ENCODE assay signal across 9 mouse cellular contexts in the genomic region with DNA sequence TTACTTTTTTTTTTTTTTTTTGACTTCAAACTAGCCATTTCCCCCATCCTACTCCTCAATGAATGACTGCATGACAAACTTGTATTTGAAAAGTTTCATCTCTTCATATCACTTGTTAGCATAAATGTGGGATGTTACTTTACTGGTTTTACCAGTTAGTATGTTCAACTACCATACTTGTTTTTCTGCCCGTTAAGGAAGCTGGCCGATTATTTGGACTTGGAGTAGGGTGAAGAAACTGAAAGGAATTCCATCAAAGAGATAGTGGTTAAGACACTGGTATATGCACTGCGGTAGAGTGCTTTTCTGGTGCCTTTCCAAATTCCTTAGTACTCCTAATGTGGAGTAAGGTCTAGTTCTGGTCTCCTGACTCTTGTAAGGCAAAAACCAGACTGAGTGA. TPM values are rescaled to one million over a fixed set of nuclear protein-coding genes. Genes with fewer than 3 reads are reported as not detected.
DNase-seq lines count a peak whose midpoint lies in the region; ATAC-seq and TF ChIP-seq lines count a peak whose summit lies in the region.
"Had no signal": no experiment of that assay in that cellular context is flagged by ENCODE, and none has a peak within 500 bp of the region (broad histone marks: within the 10 kb centered on the region; RNA-seq: fewer than 3 reads in every experiment).

No protein-coding gene starts in this region.

- H3K27me3 ChIP-seq in heart, adult 2 months (ENCODE audit: control insufficient read depth, insufficient read depth, low read length): no peaks in the 10 kb centered on the region
- peaks cover 3% of the 10 kb centered on the region; the same call in 1 of the 2 replicates for H3K27me3 ChIP-seq in liver, embryonic 15.5 days
- H3K27me3 ChIP-seq in liver, embryonic 11.5 days (replicated peaks; ENCODE audit: control insufficient read depth, insufficient read depth, low read length): 0 out of 2 replicates have a peak, but pooled peaks cover 3% of the 10 kb centered on the region
- no peaks in the 10 kb centered on the region for H3K27me3 ChIP-seq in myocyte (ENCODE audit: control insufficient read depth, insufficient read depth, insufficient read length)
- H3K27me3 ChIP-seq: CH12.LX had no signal

- intact Hi-C loops in heart, adult 2 months (cut with DNase I): loop anchor here (2.0 to 5.0 kb wide), 2 partner anchors 39 to 168 kb away; a partner anchor contains a TSS
- intact Hi-C loops in heart, postnatal 14 days (cut with DNase I): no loop called here

- H3K4me3 ChIP-seq in heart, adult 2 months: peak overlapping the region; percentile 80
- no peak overlapping the region for H3K4me3 ChIP-seq in liver, embryonic 15.5 days (replicated peaks)
- H3K4me3 ChIP-seq in liver, embryonic 11.5 days (ENCODE audit: low read depth, low read length): no peak overlapping the region
- peak overlapping the region; percentile 76 for H3K4me3 ChIP-seq in myocyte

- H3K9ac ChIP-seq in heart, adult 2 months (ENCODE audit: low read depth, low read length): no peak overlapping the region
- H3K9ac ChIP-seq in liver, embryonic 15.5 days: no peak overlapping the region
- no peak overlapping the region for H3K9ac ChIP-seq in liver, embryonic 11.5 days (ENCODE audit: low read depth, low read length)

- 78% methylated on average over 3 of the region's 3 CpGs for WGBS in heart, adult 2 months
- 80% methylated on average over 3 of the region's 3 CpGs for WGBS in liver, embryonic 15.5 days (ENCODE audit: insufficient replicate concordance)
- 87% methylated on average over 3 of the region's 3 CpGs for WGBS in liver, embryonic 11.5 days

- H3K9me3 ChIP-seq in liver, embryonic 15.5 days (replicated peaks): no peaks in the 10 kb centered on the region
- no peaks in the 10 kb centered on the region for H3K9me3 ChIP-seq in liver, embryonic 11.5 days (ENCODE audit: control insufficient read depth, low read length)

- DNase-seq in heart, adult 2 months: no peak
- DNase-seq in heart, postnatal 14 days: no peak
- no peak for DNase-seq in liver, embryonic 11.5 days (ENCODE audit: low spot score)
- DNase-seq in gonadal fat pad, adult 2 months (ENCODE audit: low read depth): peak; percentile 49
- DNase-seq in ovary, postnatal 36 days (ENCODE audit: low spot score): no peak
- no peak for DNase-seq in adrenal gland, postnatal 36 days

- no peak for TF ChIP-seq EP300 in heart, adult 2 months (IDR thresholded peaks at IDR 0.05; ENCODE audit: insufficient read depth, low read depth, low read length)

- H3K4me2 ChIP-seq in liver, embryonic 15.5 days: 0 out of 2 replicates have a peak overlapping the region, but pooled peaks have one; percentile 87
- H3K4me2 ChIP-seq in liver, embryonic 11.5 days: no peak overlapping the region
- H3K4me2 ChIP-seq in myocyte (ENCODE audit: low read depth): peak overlapping the region; percentile 97

- H3K27ac ChIP-seq in heart, adult 2 months: peak overlapping the region; percentile 87; the same call in 1 of the 2 replicates
- no peak overlapping the region for H3K27ac ChIP-seq in liver, embryonic 15.5 days (replicated peaks)
- no peak overlapping the region for H3K27ac ChIP-seq in liver, embryonic 11.5 days (ENCODE audit: low read depth, low read length)

- H3K79me2 ChIP-seq in heart, adult 2 months (replicated peaks; ENCODE audit: control insufficient read depth, insufficient read depth, low read length): no peaks in the 10 kb centered on the region
- peaks cover 7% of the 10 kb centered on the region for H3K79me2 ChIP-seq in myocyte (ENCODE audit: control insufficient read depth, insufficient read depth)

- H3K4me1 ChIP-seq in heart, adult 2 months (ENCODE audit: control insufficient read depth, insufficient read depth, low read length): no peaks in the 10 kb centered on the region
- H3K4me1 ChIP-seq in liver, embryonic 15.5 days (replicated peaks): peaks cover 11% of the 10 kb centered on the region
- no peaks in the 10 kb centered on the region for H3K4me1 ChIP-seq in liver, embryonic 11.5 days (replicated peaks; ENCODE audit: control insufficient read depth, insufficient read depth, low read length)

- TF ChIP-seq POLR2A in heart, adult 2 months (IDR thresholded peaks at IDR 0.05; ENCODE audit: insufficient read depth, low read depth, low read length): no peak
- no peak for TF ChIP-seq POLR2A in myocyte (IDR thresholded peaks at IDR 0.05; ENCODE audit: insufficient read length, low read depth)

- TF ChIP-seq CTCF in heart, adult 2 months (IDR thresholded peaks at IDR 0.05): no peak

- H3K36me3 ChIP-seq in heart, adult 2 months (ENCODE audit: control insufficient read depth, insufficient read depth, low read length): no peaks in the 10 kb centered on the region
- H3K36me3 ChIP-seq in liver, embryonic 15.5 days (replicated peaks): no peaks in the 10 kb centered on the region
- H3K36me3 ChIP-seq in liver, embryonic 11.5 days (ENCODE audit: control insufficient read depth, insufficient read depth, low read length): no peaks in the 10 kb centered on the region
- no peaks in the 10 kb centered on the region for H3K36me3 ChIP-seq in myocyte (ENCODE audit: control insufficient read depth, insufficient read depth)

- no peak for ATAC-seq in liver, embryonic 15.5 days (ENCODE audit: insufficient read depth)
- ATAC-seq in liver, embryonic 11.5 days (replicated peaks; ENCODE audit: low FRiP score): no peak

- H3ac ChIP-seq in myocyte (ENCODE audit: control insufficient read depth, insufficient read length): no peak overlapping the region

TF ChIP-seq in myocyte, 11 proteins besides CTCF, POLR2A, EP300 and RAD21:
- TF ChIP-seq MYOG (IDR thresholded peaks at IDR 0.05; ENCODE audit: control insufficient read depth in 1 of 3, insufficient read depth in 1 of 3, insufficient read length in 2 of 3, low read depth in 2 of 3) (no peak), SRF (IDR thresholded peaks at IDR 0.05; ENCODE audit: control insufficient read depth, insufficient read length, low read depth) (no peak), USF1 (IDR thresholded peaks at IDR 0.05; ENCODE audit: low read depth) (no peak), MAX (IDR thresholded peaks at IDR 0.05; ENCODE audit: low read depth) (no peak), REST (IDR thresholded peaks at IDR 0.05; ENCODE audit: insufficient read depth, insufficient read length) (no peak), POLR2AphosphoS2 (IDR thresholded peaks at IDR 0.05; ENCODE audit: insufficient read length, low read depth) (no peak), TCF12 (IDR thresholded peaks at IDR 0.05; ENCODE audit: insufficient read depth, poor library complexity, severe bottlenecking) (no peak), TCF3 (IDR thresholded peaks at IDR 0.05; ENCODE audit: insufficient read length, low read depth) (no peak), MYOD1 (IDR thresholded peaks at IDR 0.05; ENCODE audit: control insufficient read depth in 1 of 3, insufficient read length in 2 of 3, low read depth in 2 of 3) (no peak), E2F4 (IDR thresholded peaks at IDR 0.05; ENCODE audit: insufficient read depth) (no peak), CEBPB (IDR thresholded peaks at IDR 0.05; ENCODE audit: insufficient read depth, poor library complexity, severe bottlenecking) (no peak)
TF ChIP-seq in myocyte: peak in this region for 0.

RNA-seq across cellular contexts. Expression of a gene that starts 0.8 kb away (rescaled TPM):
- 1 to 10 TPM; 3.7 to 4.2 TPM for total RNA-seq in heart, adult 2 months (2021)
- polyA plus RNA-seq in heart, adult 2 months (2012; rRNA removed): 1.9 and 3.4 TPM in 2 replicates
- 1 to 10 TPM; 4.9 to 6.3 TPM for total RNA-seq in heart, postnatal 14 days (2021)
- 3.0 and 3.2 TPM in 2 replicates for polyA plus RNA-seq in liver, embryonic 15.5 days (2015; fragmentation: Nextera tagmentation; extraction: Ambion mirVana)
- 12.8 and 13.2 TPM in 2 replicates for polyA plus RNA-seq in liver, embryonic 11.5 days (2014; fragmentation: Nextera tagmentation; extraction: Ambion mirVana)
- polyA plus RNA-seq in gonadal fat pad, adult 2 months (2012; rRNA removed): 5.8 and 7.9 TPM in 2 replicates
- polyA plus RNA-seq in myocyte (2012; fragmentation: generic; extraction: Trizol): 6.4 TPM
- total RNA-seq in adrenal gland, postnatal 36 days (2021): 1 to 10 TPM; 9.7 to 9.8 TPM

RNA-seq across cellular contexts. Expression of a gene that starts 39.2 kb away (rescaled TPM):
- 10 to 100 TPM; 65.0 to 74.7 TPM for total RNA-seq in heart, adult 2 months (2021)
- polyA plus RNA-seq in heart, adult 2 months (2012; rRNA removed): 14.9 and 22.7 TPM in 2 replicates
- total RNA-seq in heart, postnatal 14 days (2021): 10 to 100 TPM; 64.1 to 67.2 TPM
- polyA plus RNA-seq in liver, embryonic 15.5 days (2015; fragmentation: Nextera tagmentation; extraction: Ambion mirVana): 0.81 and 1.0 TPM in 2 replicates
- polyA plus RNA-seq in liver, embryonic 11.5 days (2014; fragmentation: Nextera tagmentation; extraction: Ambion mirVana): 4.0 and 4.6 TPM in 2 replicates
- polyA plus RNA-seq in gonadal fat pad, adult 2 months (2012; rRNA removed): 6.9 and 7.2 TPM in 2 replicates
- polyA plus RNA-seq in myocyte (2012; fragmentation: generic; extraction: Trizol): 1.0 TPM
- total RNA-seq in adrenal gland, postnatal 36 days (2021): 10 to 100 TPM; 12.5 to 19.5 TPM

Comparison
In these comparisons a context has a peak if more than half of its experiments do, and no peak if none do; other contexts are left out.
1. H3K4me3 ChIP-seq: peak in heart, adult 2 months (single experiment) and myocyte (single experiment); none in liver, embryonic 15.5 days (single experiment) and liver, embryonic 11.5 days (single experiment).